Mouse (Mus musculus) liver, postnatal 0 days (tissue): Measurements from ENCODE around the gene Sync. TPM values are rescaled to one million over a fixed set of nuclear protein-coding genes. Genes with fewer than 3 reads are reported as not detected.

Source experiments
- ATAC-seq: fragments of 200-750 bp; cut with Nextera tagmentation; 2 replicates; pipeline ENCODE4 v1.8.0; 2017; ENCODE audit warnings: mild to moderate bottlenecking, moderate library complexity
- DNase-seq: peaks from one replicate; pipeline ENCODE4 v3.0.0-alpha.2; 2016
- H3K27ac ChIP-seq: fragments of 300-500 bp; sonication (generic); 2 replicates; pipeline ENCODE4 v1.5.1; 2014; ENCODE audit warnings: antibody characterized with exemption, moderate library complexity, mild to moderate bottlenecking, low read depth
- H3K27me3 ChIP-seq: fragments of 300-500 bp; sonication (generic); 2 replicates; pipeline ENCODE4 v1.6.1; 2014; ENCODE audit warnings: low read length, control low read depth, mixed read lengths; ENCODE audit not compliant: insufficient read depth
- H3K36me3 ChIP-seq: fragments of 300-500 bp; sonication (generic); replicated peaks from 2 replicates; pipeline ENCODE4 v1.6.1; 2014; ENCODE audit warnings: mild to moderate bottlenecking, control low read depth, low read length, moderate library complexity, mixed read lengths; ENCODE audit not compliant: insufficient read depth
- H3K4me1 ChIP-seq: fragments of 300-500 bp; sonication (generic); 2 replicates; pipeline ENCODE4 v1.6.1; 2014; ENCODE audit warnings: antibody characterized with exemption, mild to moderate bottlenecking, control low read depth; ENCODE audit not compliant: insufficient read depth
- H3K4me2 ChIP-seq: fragments of 300-500 bp; sonication (generic); 2 replicates; pipeline ENCODE4 v1.6.1; 2014; ENCODE audit warnings: low read depth, mild to moderate bottlenecking, low read length, moderate library complexity, mixed read lengths
- H3K4me3 ChIP-seq: fragments of 300-500 bp; sonication (generic); 2 replicates; pipeline ENCODE4 v1.5.1; 2014; ENCODE audit warnings: low read depth, low read length
- H3K9ac ChIP-seq: fragments of 300-500 bp; sonication (generic); replicated peaks from 2 replicates; pipeline ENCODE4 v1.6.1; 2014; ENCODE audit warnings: mild to moderate bottlenecking, moderate library complexity
- H3K9me3 ChIP-seq: fragments of 300-500 bp; sonication (generic); 2 replicates; pipeline ENCODE4 v1.6.1; 2016; ENCODE audit warnings: mild to moderate bottlenecking, control low read depth, low read length, mixed read lengths
- CTCF ChIP-seq: sonication (generic); IDR thresholded peaks from 2 replicates; pipeline ENCODE4 v1.5.1; 2016; ENCODE audit warnings: antibody characterized with exemption, low read depth
- EP300 ChIP-seq: IDR thresholded peaks from 2 replicates; pipeline ENCODE4 v1.6.1; 2016; ENCODE audit warnings: antibody characterized with exemption, low read depth, mild to moderate bottlenecking
- WGBS: fragments of 180-500 bp; shearing (Covaris S2); extraction: QIAGEN DNeasy Blood & Tissue Kit; methylation state at CpG from one replicate; pipeline ENCODE4 v1.1.7; 2014; ENCODE audit not compliant: insufficient replicate concordance; 5-methylcytosine and 5-hydroxymethylcytosine counted together
- polyA plus RNA-seq: library from polyadenylated mRNA; unstranded; fragments of >200 nt; fragmentation: Nextera tagmentation; extraction: Ambion mirVana; gene quantifications from 2 replicates; pipeline ENCODE4 v1.2.1, GENCODE M21; 2015

Sync gene
- polyA plus RNA-seq, 1 experiment from 2014 or later, result not detected

DNA sequence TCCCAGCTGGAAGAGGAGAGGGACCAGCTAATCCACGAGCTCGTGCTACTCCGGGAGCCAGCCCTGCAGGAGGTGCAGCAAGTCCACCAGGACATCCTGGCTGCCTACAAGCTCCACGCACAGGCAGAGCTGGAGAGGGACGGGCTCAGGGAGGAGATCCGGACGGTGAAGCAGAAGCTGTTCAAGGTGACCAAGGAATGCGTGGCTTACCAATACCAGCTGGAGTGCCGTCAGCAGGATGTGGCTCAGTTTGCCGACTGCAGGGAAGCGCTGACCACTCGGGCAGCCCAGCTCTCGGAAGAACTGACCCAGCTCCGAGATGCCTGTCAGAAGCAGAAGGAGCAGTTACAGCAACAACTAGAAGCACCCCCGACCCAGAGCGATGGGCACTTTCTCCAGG, 6.3 kb downstream of the Sync start:
- Histone ChIP-seq H3K27me3 (no peaks in the 10 kb centered on the region), H3K4me2 (no peak overlapping the region), H3K4me1 (peaks cover 5% of the 10 kb centered on the region; the same call in 1 of the 2 replicates), H3K4me3 (no peak overlapping the region), H3K9me3 (no peaks in the 10 kb centered on the region), H3K9ac (no peak overlapping the region), H3K36me3 (no peaks in the 10 kb centered on the region), H3K27ac (no peak overlapping the region)
- no peak for TF ChIP-seq CTCF
- no peak for TF ChIP-seq EP300
- no peak for DNase-seq
- 56% methylated on average over 16 of the region's 16 CpGs for WGBS
- ATAC-seq, result no peak

DNA sequence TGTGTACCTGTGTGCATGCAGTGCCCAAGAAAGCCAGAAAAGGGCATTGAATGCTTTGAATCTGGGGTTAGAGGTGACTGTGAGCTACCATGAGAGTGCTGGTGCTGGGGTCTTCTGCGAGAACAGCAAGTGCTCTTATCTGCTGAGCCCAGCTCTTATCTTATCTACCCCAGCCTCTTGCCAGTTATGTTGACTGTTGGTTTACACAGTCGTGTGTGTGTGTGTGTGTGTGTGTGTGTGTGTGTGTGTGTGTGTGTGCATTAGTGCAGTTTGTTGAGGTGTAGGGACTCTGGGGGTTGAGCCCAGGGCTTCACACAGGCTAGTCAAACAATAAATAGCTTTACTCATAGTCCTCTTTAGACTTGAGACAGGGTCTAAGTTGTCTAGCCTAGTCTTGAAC, 7.8 kb downstream of the Sync start:
- H3K9ac ChIP-seq, result no peak overlapping the region
- no peaks in the 10 kb centered on the region for H3K9me3 ChIP-seq
- H3K4me3 ChIP-seq, result no peak overlapping the region
- peaks cover 5% of the 10 kb centered on the region; the same call in 1 of the 2 replicates for H3K4me1 ChIP-seq
- no peaks in the 10 kb centered on the region for H3K27me3 ChIP-seq
- no peaks in the 10 kb centered on the region for H3K36me3 ChIP-seq
- 23% methylated on average over 2 of the region's 2 CpGs for WGBS
- DNase-seq (no peak), ATAC-seq (peak; percentile 36)
- H3K4me2 ChIP-seq, result no peak overlapping the region
- H3K27ac ChIP-seq, result no peak overlapping the region
- TF ChIP-seq EP300, result peak; percentile 81
- no peak for TF ChIP-seq CTCF

DNA sequence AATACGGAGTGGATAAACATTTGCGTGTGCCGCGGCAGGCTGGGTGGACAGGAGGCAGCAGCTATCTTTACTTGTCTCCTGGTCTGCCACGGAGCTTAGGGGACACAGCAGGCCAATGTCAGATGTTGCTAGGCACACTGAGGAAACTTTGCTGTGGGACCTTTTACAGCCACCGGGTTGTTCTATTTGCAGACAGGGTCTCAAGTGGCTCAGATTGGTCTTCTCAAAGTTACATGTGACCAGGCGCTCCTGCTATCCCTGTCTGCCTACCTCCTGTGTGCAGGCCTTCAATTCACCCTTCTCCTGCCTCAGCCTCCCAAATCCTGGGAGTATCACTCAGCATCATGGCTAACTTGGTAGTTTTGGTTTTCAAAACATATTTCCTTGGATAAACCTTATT, 8.6 kb downstream of the Sync start:
- DNase-seq (no peak), ATAC-seq (no peak)
- Histone ChIP-seq H3K9me3 (no peaks in the 10 kb centered on the region), H3K4me3 (no peak overlapping the region), H3K4me1 (peaks cover 5% of the 10 kb centered on the region; the same call in 1 of the 2 replicates), H3K4me2 (no peak overlapping the region), H3K27ac (no peak overlapping the region), H3K36me3 (no peaks in the 10 kb centered on the region), H3K27me3 (no peaks in the 10 kb centered on the region), H3K9ac (no peak overlapping the region)
- TF ChIP-seq EP300, result no peak
- TF ChIP-seq CTCF, result no peak
- WGBS, result 62% methylated on average over 7 of the region's 7 CpGs

DNA sequence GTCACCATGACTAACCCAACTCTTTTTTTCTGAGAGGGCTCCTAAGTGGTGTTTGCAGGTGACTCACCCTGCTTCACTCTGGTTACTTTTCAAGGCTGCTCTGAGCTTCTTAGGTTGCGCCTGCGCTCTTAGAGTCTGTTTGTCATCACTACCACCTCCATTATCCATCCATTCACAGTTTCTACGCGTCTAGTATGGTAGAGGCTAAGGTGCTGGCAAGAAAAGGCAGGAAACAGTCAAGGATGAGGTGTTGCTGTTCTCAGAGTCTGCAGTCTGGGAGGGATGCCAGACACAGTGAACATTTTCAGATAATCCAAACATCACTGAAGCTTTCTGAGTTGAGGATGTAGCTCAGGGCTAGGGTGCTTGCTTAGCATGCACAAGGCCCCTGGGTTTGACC, 10.3 kb downstream of the Sync start:
- WGBS, result 80% methylated on average over 4 of the region's 4 CpGs
- DNase-seq, result no peak
- Histone ChIP-seq H3K27ac (no peak overlapping the region), H3K36me3 (no peaks in the 10 kb centered on the region), H3K4me3 (no peak overlapping the region), H3K9ac (no peak overlapping the region), H3K27me3 (no peaks in the 10 kb centered on the region), H3K4me2 (no peak overlapping the region), H3K4me1 (peaks cover 5% of the 10 kb centered on the region; the same call in 1 of the 2 replicates), H3K9me3 (no peaks in the 10 kb centered on the region)
- no peak for ATAC-seq
- TF ChIP-seq EP300, result no peak
- no peak for TF ChIP-seq CTCF

DNA sequence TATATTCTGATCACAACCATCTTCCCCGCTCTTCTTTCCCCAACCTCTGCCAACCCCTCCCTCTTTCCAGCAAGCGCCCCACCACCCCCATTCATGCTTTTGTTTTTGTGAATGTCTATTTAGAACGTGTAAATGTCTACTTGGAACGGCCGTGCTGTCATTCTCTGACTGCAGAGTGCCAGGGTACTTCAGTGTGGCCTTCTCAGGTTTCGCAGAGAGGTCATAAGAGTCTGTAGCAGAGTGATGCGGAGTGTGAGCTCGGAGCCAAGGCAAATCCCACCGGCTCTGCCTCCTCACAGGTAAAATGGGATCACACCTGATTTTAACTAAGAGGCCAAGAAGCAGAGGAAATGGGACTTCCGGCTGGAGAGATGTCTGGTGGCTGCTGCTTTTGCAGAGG, 11.7 kb downstream of the Sync start:
- H3K27ac ChIP-seq, result no peak overlapping the region
- H3K36me3 ChIP-seq, result no peaks in the 10 kb centered on the region
- H3K9me3 ChIP-seq, result no peaks in the 10 kb centered on the region
- no peak overlapping the region for H3K4me2 ChIP-seq
- ATAC-seq (no peak), DNase-seq (no peak)
- WGBS, result 72% methylated on average over 10 of the region's 10 CpGs
- no peak overlapping the region for H3K9ac ChIP-seq
- no peak overlapping the region for H3K4me3 ChIP-seq
- H3K4me1 ChIP-seq, result peaks cover 5% of the 10 kb centered on the region; the same call in 1 of the 2 replicates
- H3K27me3 ChIP-seq, result no peaks in the 10 kb centered on the region
- TF ChIP-seq EP300, result no peak

DNA sequence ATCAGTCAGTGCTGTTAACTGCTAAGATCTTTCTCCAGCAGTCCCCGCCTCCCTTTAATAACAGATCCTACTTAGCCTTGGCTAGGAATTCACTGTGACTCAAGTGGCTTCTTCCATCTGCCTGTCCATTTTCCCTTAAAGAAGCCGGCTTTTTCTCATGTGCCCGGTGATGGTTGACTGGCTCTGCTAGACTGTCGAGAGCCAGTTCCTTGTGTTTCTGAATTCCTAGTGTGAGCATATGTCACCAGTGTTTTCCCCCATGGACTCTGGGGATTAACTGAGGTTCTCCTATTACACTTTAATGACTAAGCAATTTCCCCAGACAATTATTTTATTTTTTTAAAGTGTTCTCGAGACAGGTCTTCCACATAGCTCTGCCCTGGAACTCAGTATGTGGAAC, 16.0 kb downstream of the Sync start:
- no peak overlapping the region for H3K4me3 ChIP-seq
- H3K4me1 ChIP-seq, result no peaks in the 10 kb centered on the region
- H3K36me3 ChIP-seq, result peaks cover 17% of the 10 kb centered on the region
- H3K27me3 ChIP-seq, result no peaks in the 10 kb centered on the region
- H3K9ac ChIP-seq, result no peak overlapping the region
- no peak overlapping the region for H3K4me2 ChIP-seq
- WGBS, result 83% methylated on average over 5 of the region's 5 CpGs
- ATAC-seq, result no peak
- DNase-seq, result no peak
- TF ChIP-seq EP300 (no peak), CTCF (no peak)
- H3K9me3 ChIP-seq, result no peaks in the 10 kb centered on the region
- no peak overlapping the region for H3K27ac ChIP-seq

DNA sequence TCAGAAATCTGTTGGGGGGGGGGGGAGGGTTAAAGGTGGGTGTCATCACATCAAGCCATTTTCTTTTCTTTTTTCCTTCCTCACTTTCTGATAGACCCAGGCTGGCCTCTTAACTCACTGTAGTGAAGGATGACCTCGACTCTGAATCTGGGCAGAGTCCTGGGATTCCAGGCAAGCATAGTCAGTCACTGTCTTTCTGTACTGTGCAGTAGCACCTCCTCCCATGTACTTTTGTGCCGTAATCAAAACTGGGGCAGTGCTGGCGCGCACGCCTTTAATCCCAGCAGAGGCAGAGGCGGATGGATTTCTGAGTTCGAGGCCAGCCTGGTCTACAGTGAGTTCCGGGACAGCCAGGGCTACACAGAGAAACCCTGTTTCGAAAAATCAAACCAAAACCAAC, 16.4 kb downstream of the Sync start:
- no peak for ATAC-seq
- Histone ChIP-seq H3K27me3 (no peaks in the 10 kb centered on the region), H3K4me1 (no peaks in the 10 kb centered on the region), H3K4me3 (no peak overlapping the region), H3K9me3 (no peaks in the 10 kb centered on the region), H3K9ac (no peak overlapping the region), H3K36me3 (peaks cover 20% of the 10 kb centered on the region), H3K27ac (no peak overlapping the region), H3K4me2 (no peak overlapping the region)
- no peak for DNase-seq
- no peak for TF ChIP-seq CTCF
- WGBS, result 86% methylated on average over 9 of the region's 9 CpGs
